Mouse (Mus musculus): ENCODE data around the gene Pdcd2.

DNA sequence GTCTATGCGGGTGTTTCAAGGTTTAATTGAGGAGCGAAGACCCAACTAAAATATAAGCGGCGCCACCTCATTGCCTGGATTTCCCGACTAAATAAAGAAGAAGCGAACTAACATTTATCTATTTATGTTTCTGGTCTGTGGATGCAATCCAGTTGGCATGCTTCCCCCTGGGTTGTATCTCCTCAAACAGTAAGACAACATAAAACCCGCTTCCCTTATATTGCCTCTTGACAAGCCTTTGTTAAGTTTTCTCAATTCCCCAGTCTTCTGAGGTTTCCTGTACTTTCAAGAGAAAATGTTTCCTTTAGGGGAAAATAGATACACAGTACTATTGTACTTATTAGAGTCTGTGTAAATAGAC, 28.4 kb downstream of the Pdcd2 start:
- no peak for TF ChIP-seq CTCF (conservative IDR thresholded peaks at IDR 0.05; ENCODE audit: insufficient read depth, insufficient read length, low read depth, low read length)
- no peak for TF ChIP-seq POLR2A (IDR thresholded peaks at IDR 0.05; ENCODE audit: low read depth, low read length)

All from kidney, adult 2 months (tissue).